Mouse (Mus musculus): Measurements from ENCODE around the gene Rgs21.

Gene Rgs21

GRCm38 (mm10) chr1:144567567-144567966 is at the start of gene Rgs21:
Gene Rgs21 (minus strand): TSS chr1:144567667.
- DNase-seq (ENCODE audit: low spot score in 2 of 2) = no peak

- no peak for DNase-seq (ENCODE audit: low spot score in 2 of 2)
These were observed 36.6 kb upstream of the Rgs21 start for GRCm38 (mm10) chr1:144604071-144604470.

GRCm38 (mm10) chr1:144602987-144603386 is 35.5 kb upstream of the Rgs21 start:
- DNase-seq (ENCODE audit: low spot score in 2 of 2) = no peak

- DNase-seq (ENCODE audit: low spot score in 2 of 2) = no peak
These were observed 11.9 kb upstream of the Rgs21 start for GRCm38 (mm10) chr1:144579321-144579720.

- DNase-seq (ENCODE audit: low spot score in 2 of 2) = no peak
These were observed 5.5 kb upstream of the Rgs21 start for GRCm38 (mm10) chr1:144572972-144573371.

- DNase-seq (ENCODE audit: low spot score in 2 of 2) = no peak
These were observed 2.4 kb upstream of the Rgs21 start for GRCm38 (mm10) chr1:144569905-144570304.

- no peak for DNase-seq (ENCODE audit: low spot score in 2 of 2)
These were observed 22.3 kb downstream of the Rgs21 start for GRCm38 (mm10) chr1:144545142-144545541.

GRCm38 (mm10) chr1:144544497-144544961 is 22.9 kb downstream of the Rgs21 start:
- DNase-seq (ENCODE audit: low spot score in 2 of 2) = no peak

GRCm38 (mm10) chr1:144531746-144532145 is 35.7 kb downstream of the Rgs21 start:
- no peak for DNase-seq (ENCODE audit: low spot score in 2 of 2)

GRCm38 (mm10) chr1:144517878-144518426 is 49.5 kb downstream of the Rgs21 start:
- no peak for DNase-seq (ENCODE audit: low spot score in 2 of 2)

- no peak for DNase-seq (ENCODE audit: low spot score in 2 of 2)
These were observed 65.2 kb downstream of the Rgs21 start for GRCm38 (mm10) chr1:144502241-144502640.

- no peak for DNase-seq (ENCODE audit: low spot score in 2 of 2)
These were observed 67.0 kb downstream of the Rgs21 start for GRCm38 (mm10) chr1:144500423-144500822.

- DNase-seq (ENCODE audit: low spot score in 2 of 2) = no peak
These were observed 67.7 kb downstream of the Rgs21 start for GRCm38 (mm10) chr1:144499719-144500118.

GRCm38 (mm10) chr1:144498725-144499124 is 68.7 kb downstream of the Rgs21 start:
- no peak for DNase-seq (ENCODE audit: low spot score in 2 of 2)

GRCm38 (mm10) chr1:144498051-144498450 is 69.4 kb downstream of the Rgs21 start:
- DNase-seq (ENCODE audit: low spot score in 2 of 2) = no peak

- no peak for DNase-seq (ENCODE audit: low spot score in 2 of 2)
These were observed 74.1 kb downstream of the Rgs21 start for GRCm38 (mm10) chr1:144493336-144493735.

- no peak for DNase-seq (ENCODE audit: low spot score in 2 of 2)
These were observed 79.1 kb downstream of the Rgs21 start for GRCm38 (mm10) chr1:144488223-144488835.
